11 mouse cellular contexts compared by ENCODE assay signal in genomic region chr1:25892026-25892739, GRCm38 (mm10).
DNase-seq lines count a peak whose midpoint lies in the region; ATAC-seq lines count a peak whose summit lies in the region.
"Had no signal": no experiment of that assay in that cellular context is flagged by ENCODE, and none has a peak within 500 bp of the region (broad histone marks: within the 10 kb centered on the region; RNA-seq: fewer than 3 reads in every experiment).

No protein-coding gene starts in this region.

- no peaks in the 10 kb centered on the region for H3K4me1 ChIP-seq in kidney, embryonic 14.5 days (ENCODE audit: control insufficient read depth, insufficient read depth, low read length)
- no peaks in the 10 kb centered on the region for H3K4me1 ChIP-seq in embryonic facial prominence, embryonic 14.5 days (ENCODE audit: control insufficient read depth, insufficient read depth, low read length)
- H3K4me1 ChIP-seq in hindbrain, embryonic 15.5 days (replicated peaks) = no peaks in the 10 kb centered on the region
- no peaks in the 10 kb centered on the region for H3K4me1 ChIP-seq in neural tube, embryonic 14.5 days (ENCODE audit: control insufficient read depth, insufficient read depth, low read length)

- ATAC-seq in kidney, embryonic 14.5 days (ENCODE audit: low FRiP score, low TSS enrichment) = peak; percentile 60; the same call in 1 of the 2 replicates
- ATAC-seq in embryonic facial prominence, embryonic 14.5 days (ENCODE audit: low read depth) = no peak; the same call in 1 of the 2 replicates
- ATAC-seq in hindbrain, embryonic 15.5 days (ENCODE audit: low FRiP score, low read depth) = peak; percentile 84
- peak; percentile 92 for ATAC-seq in neural tube, embryonic 14.5 days (ENCODE audit: low read depth)
- no peak for ATAC-seq in activated CD4-positive, CD25-positive, alpha-beta regulatory T cell, adult 4 months
- ATAC-seq: intestine, embryonic 16.5 days had no signal

- H3K36me3 ChIP-seq in kidney, embryonic 14.5 days (ENCODE audit: control insufficient read depth, insufficient read depth, low read length) = no peaks in the 10 kb centered on the region
- H3K36me3 ChIP-seq in embryonic facial prominence, embryonic 14.5 days (ENCODE audit: control insufficient read depth, insufficient read depth, low read length) = no peaks in the 10 kb centered on the region
- no peaks in the 10 kb centered on the region for H3K36me3 ChIP-seq in hindbrain, embryonic 15.5 days
- no peaks in the 10 kb centered on the region for H3K36me3 ChIP-seq in neural tube, embryonic 14.5 days (ENCODE audit: control insufficient read depth, insufficient read depth, low read length)

- no peak overlapping the region for H3K27ac ChIP-seq in kidney, embryonic 14.5 days (ENCODE audit: low read depth, low read length)
- H3K27ac ChIP-seq in embryonic facial prominence, embryonic 14.5 days (replicated peaks; ENCODE audit: low read depth, low read length) = no peak overlapping the region
- H3K27ac ChIP-seq in hindbrain, embryonic 15.5 days (replicated peaks) = no peak overlapping the region
- no peak overlapping the region for H3K27ac ChIP-seq in neural tube, embryonic 14.5 days (ENCODE audit: low read depth, low read length)

- WGBS in kidney, embryonic 14.5 days = 68% methylated on average over 5 of the region's 5 CpGs
- WGBS in embryonic facial prominence, embryonic 14.5 days = 69% methylated on average over 5 of the region's 5 CpGs
- WGBS in hindbrain, embryonic 15.5 days = 19% methylated on average over 5 of the region's 5 CpGs
- 18% methylated on average over 5 of the region's 5 CpGs for WGBS in neural tube, embryonic 14.5 days

- no peaks in the 10 kb centered on the region for H3K27me3 ChIP-seq in kidney, embryonic 14.5 days (ENCODE audit: control insufficient read depth, insufficient read depth, low read length)
- no peaks in the 10 kb centered on the region for H3K27me3 ChIP-seq in embryonic facial prominence, embryonic 14.5 days (replicated peaks; ENCODE audit: control insufficient read depth, insufficient read depth, low read length)
- no peaks in the 10 kb centered on the region for H3K27me3 ChIP-seq in hindbrain, embryonic 15.5 days
- no peaks in the 10 kb centered on the region for H3K27me3 ChIP-seq in neural tube, embryonic 14.5 days (ENCODE audit: control insufficient read depth, insufficient read depth, low read length)

- no peak overlapping the region for H3K9ac ChIP-seq in kidney, embryonic 14.5 days (ENCODE audit: low read depth, low read length)
- no peak overlapping the region for H3K9ac ChIP-seq in embryonic facial prominence, embryonic 14.5 days (ENCODE audit: low read depth, low read length)
- no peak overlapping the region for H3K9ac ChIP-seq in hindbrain, embryonic 15.5 days
- no peak overlapping the region for H3K9ac ChIP-seq in neural tube, embryonic 14.5 days (replicated peaks; ENCODE audit: low read depth, low read length)
- H3K9ac ChIP-seq: lung, embryonic 14.5 days had no signal

- no peaks in the 10 kb centered on the region for H3K9me3 ChIP-seq in kidney, embryonic 14.5 days (ENCODE audit: control insufficient read depth, low read length)
- no peaks in the 10 kb centered on the region for H3K9me3 ChIP-seq in embryonic facial prominence, embryonic 14.5 days (ENCODE audit: control insufficient read depth, low read length)
- no peaks in the 10 kb centered on the region for H3K9me3 ChIP-seq in hindbrain, embryonic 15.5 days
- no peaks in the 10 kb centered on the region for H3K9me3 ChIP-seq in neural tube, embryonic 14.5 days (ENCODE audit: control insufficient read depth, low read length)

- DNase-seq in kidney, postnatal 10 days = no peak
- peak; percentile 64 for DNase-seq in embryonic facial prominence, embryonic 14.5 days (ENCODE audit: low spot score)
- DNase-seq in layer of hippocampus, adult 9-10 months (ENCODE audit: low spot score) = no peak
- DNase-seq in thymus, postnatal 0 days (ENCODE audit: low spot score) = no peak
- DNase-seq: lung, embryonic 14.5 days had no signal

- no peak overlapping the region for H3K4me2 ChIP-seq in kidney, embryonic 14.5 days (replicated peaks; ENCODE audit: low read depth, low read length)
- no peak overlapping the region for H3K4me2 ChIP-seq in embryonic facial prominence, embryonic 14.5 days (ENCODE audit: low read depth, low read length)
- 0 out of 2 replicates have a peak overlapping the region, but pooled peaks have one; percentile 19 for H3K4me2 ChIP-seq in hindbrain, embryonic 15.5 days
- no peak overlapping the region for H3K4me2 ChIP-seq in neural tube, embryonic 14.5 days (ENCODE audit: low read depth, low read length)
- H3K4me2 ChIP-seq: lung, embryonic 14.5 days had no signal

- no peak overlapping the region for H3K4me3 ChIP-seq in kidney, embryonic 14.5 days (ENCODE audit: low read length)
- no peak overlapping the region for H3K4me3 ChIP-seq in embryonic facial prominence, embryonic 14.5 days (ENCODE audit: low read depth, low read length)
- H3K4me3 ChIP-seq in hindbrain, embryonic 15.5 days = no peak overlapping the region
- no peak overlapping the region for H3K4me3 ChIP-seq in neural tube, embryonic 14.5 days (ENCODE audit: low read depth, low read length)
- H3K4me3 ChIP-seq: myocyte had no signal

Comparison
In these comparisons a context has a peak if more than half of its experiments do, and no peak if none do; other contexts are left out.
1. ATAC-seq: peak in kidney, embryonic 14.5 days (single experiment), hindbrain, embryonic 15.5 days (single experiment) and neural tube, embryonic 14.5 days (single experiment); none in embryonic facial prominence, embryonic 14.5 days (single experiment) and activated CD4-positive, CD25-positive, alpha-beta regulatory T cell, adult 4 months (single experiment).